Mouse (Mus musculus): ENCODE measurements around the gene Tbx15. TPM values are rescaled to one million over a fixed set of nuclear protein-coding genes. Genes with fewer than 3 reads are reported as not detected.

The Tbx15 gene
- polyA plus RNA-seq, 1 experiment from 2014 or later = not detected

- Histone ChIP-seq H3K27me3 (ENCODE audit: insufficient read depth, low read length) (peaks cover 79% of the 10 kb centered on the region), H3K36me3 (ENCODE audit: insufficient read depth, low read length) (no peaks in the 10 kb centered on the region), H3K4me2 (ENCODE audit: low read length) (no peak overlapping the region), H3K4me1 (replicated peaks; ENCODE audit: insufficient read depth, low read length) (no peaks in the 10 kb centered on the region), H3K9me3 (replicated peaks; ENCODE audit: low read length) (no peaks in the 10 kb centered on the region), H3K27ac (no peak overlapping the region), H3K4me3 (replicated peaks; ENCODE audit: low read depth, low read length) (no peak overlapping the region), H3K9ac (ENCODE audit: low read depth, low read length) (no peak overlapping the region)
- TF ChIP-seq CTCF (IDR thresholded peaks at IDR 0.05; ENCODE audit: low read depth) = no peak
- ATAC-seq (replicated peaks; ENCODE audit: low FRiP score, low read depth) (no peak), DNase-seq (ENCODE audit: low spot score) (no peak)
- WGBS = 2% methylated on average over 2 of the region's 2 CpGs
Measured at GRCm38 (mm10) chr3:99261986-99262385, 21.8 kb downstream of the Tbx15 start.

GRCm38 (mm10) chr3:99263471-99263903, 23.3 kb downstream of the Tbx15 start:
- H3K4me2 ChIP-seq (ENCODE audit: low read length) = no peak overlapping the region
- ATAC-seq (replicated peaks; ENCODE audit: low FRiP score, low read depth) (no peak), DNase-seq (ENCODE audit: low spot score) (no peak)
- H3K27ac ChIP-seq = no peak overlapping the region
- H3K9me3 ChIP-seq (replicated peaks; ENCODE audit: low read length) = no peaks in the 10 kb centered on the region
- no peak for TF ChIP-seq CTCF (IDR thresholded peaks at IDR 0.05; ENCODE audit: low read depth)
- no peak overlapping the region for H3K9ac ChIP-seq (ENCODE audit: low read depth, low read length)
- H3K4me3 ChIP-seq (replicated peaks; ENCODE audit: low read depth, low read length) = no peak overlapping the region
- 20% methylated on average over 9 of the region's 9 CpGs for WGBS
- H3K4me1 ChIP-seq (replicated peaks; ENCODE audit: insufficient read depth, low read length) = no peaks in the 10 kb centered on the region
- peaks cover 66% of the 10 kb centered on the region for H3K27me3 ChIP-seq (ENCODE audit: insufficient read depth, low read length)
- no peaks in the 10 kb centered on the region for H3K36me3 ChIP-seq (ENCODE audit: insufficient read depth, low read length)

- no peak overlapping the region for H3K9ac ChIP-seq (ENCODE audit: low read depth, low read length)
- H3K4me1 ChIP-seq (replicated peaks; ENCODE audit: insufficient read depth, low read length) = no peaks in the 10 kb centered on the region
- no peaks in the 10 kb centered on the region for H3K36me3 ChIP-seq (ENCODE audit: insufficient read depth, low read length)
- no peak overlapping the region for H3K4me2 ChIP-seq (ENCODE audit: low read length)
- H3K27ac ChIP-seq = no peak overlapping the region
- H3K9me3 ChIP-seq (replicated peaks; ENCODE audit: low read length) = no peaks in the 10 kb centered on the region
- peaks cover 54% of the 10 kb centered on the region for H3K27me3 ChIP-seq (ENCODE audit: insufficient read depth, low read length)
- ATAC-seq (replicated peaks; ENCODE audit: low FRiP score, low read depth) (no peak), DNase-seq (ENCODE audit: low spot score) (no peak)
- 25% methylated on average over 7 of the region's 7 CpGs for WGBS
- no peak overlapping the region for H3K4me3 ChIP-seq (replicated peaks; ENCODE audit: low read depth, low read length)
- no peak for TF ChIP-seq CTCF (IDR thresholded peaks at IDR 0.05; ENCODE audit: low read depth)
Measured at GRCm38 (mm10) chr3:99264695-99265094, 24.5 kb downstream of the Tbx15 start.

GRCm38 (mm10) chr3:99266752-99267303, 26.6 kb downstream of the Tbx15 start:
- no peak for TF ChIP-seq CTCF (IDR thresholded peaks at IDR 0.05; ENCODE audit: low read depth)
- DNase-seq (ENCODE audit: low spot score) = no peak

GRCm38 (mm10) chr3:99277973-99278580, 37.9 kb downstream of the Tbx15 start:
- Histone ChIP-seq H3K9me3 (replicated peaks; ENCODE audit: low read length) (no peaks in the 10 kb centered on the region), H3K27me3 (ENCODE audit: insufficient read depth, low read length) (no peaks in the 10 kb centered on the region), H3K9ac (ENCODE audit: low read depth, low read length) (no peak overlapping the region), H3K4me1 (replicated peaks; ENCODE audit: insufficient read depth, low read length) (no peaks in the 10 kb centered on the region), H3K36me3 (ENCODE audit: insufficient read depth, low read length) (no peaks in the 10 kb centered on the region), H3K27ac (no peak overlapping the region), H3K4me3 (replicated peaks; ENCODE audit: low read depth, low read length) (no peak overlapping the region), H3K4me2 (ENCODE audit: low read length) (no peak overlapping the region)
- no peak for DNase-seq (ENCODE audit: low spot score)
- ATAC-seq (replicated peaks; ENCODE audit: low FRiP score, low read depth) = no peak
- WGBS = 47% methylated on average over 12 of the region's 12 CpGs
- TF ChIP-seq CTCF (IDR thresholded peaks at IDR 0.05; ENCODE audit: low read depth) = no peak

More at GRCm38 (mm10) chr3:99266752-99267303, 26.6 kb downstream of the Tbx15 start:
- Histone ChIP-seq H3K4me3 (replicated peaks; ENCODE audit: low read depth, low read length) (no peak overlapping the region), H3K9me3 (replicated peaks; ENCODE audit: low read length) (no peaks in the 10 kb centered on the region), H3K4me2 (ENCODE audit: low read length) (no peak overlapping the region), H3K27me3 (ENCODE audit: insufficient read depth, low read length) (peaks cover 37% of the 10 kb centered on the region), H3K4me1 (replicated peaks; ENCODE audit: insufficient read depth, low read length) (no peaks in the 10 kb centered on the region), H3K27ac (no peak overlapping the region), H3K9ac (ENCODE audit: low read depth, low read length) (no peak overlapping the region), H3K36me3 (ENCODE audit: insufficient read depth, low read length) (no peaks in the 10 kb centered on the region)
- 55% methylated on average over 10 of the region's 10 CpGs for WGBS
- ATAC-seq (replicated peaks; ENCODE audit: low FRiP score, low read depth) = no peak

- ATAC-seq (replicated peaks; ENCODE audit: low FRiP score, low read depth) = no peak
- Histone ChIP-seq H3K9me3 (replicated peaks; ENCODE audit: low read length) (no peaks in the 10 kb centered on the region), H3K9ac (ENCODE audit: low read depth, low read length) (no peak overlapping the region), H3K27me3 (ENCODE audit: insufficient read depth, low read length) (no peaks in the 10 kb centered on the region), H3K4me1 (replicated peaks; ENCODE audit: insufficient read depth, low read length) (no peaks in the 10 kb centered on the region), H3K36me3 (ENCODE audit: insufficient read depth, low read length) (no peaks in the 10 kb centered on the region), H3K4me3 (replicated peaks; ENCODE audit: low read depth, low read length) (no peak overlapping the region), H3K4me2 (ENCODE audit: low read length) (no peak overlapping the region), H3K27ac (no peak overlapping the region)
- no peak for TF ChIP-seq CTCF (IDR thresholded peaks at IDR 0.05; ENCODE audit: low read depth)
- no peak for DNase-seq (ENCODE audit: low spot score)
- 76% methylated on average over 3 of the region's 3 CpGs for WGBS
Measured at GRCm38 (mm10) chr3:99279718-99280117, 39.5 kb downstream of the Tbx15 start.

All from kidney, postnatal 0 days (tissue).